Mouse (Mus musculus) monocyte, adult 2 months (primary cell): ENCODE results near the gene Ophn1.

Source experiments
- DNase-seq, 2 experiments: peaks; one replicate each; pipeline ENCODE4 v3.0.0; 2022; ENCODE audit warnings: low spot score in 2 of 2, low read depth in 1 of 2

Ophn1 gene

DNA sequence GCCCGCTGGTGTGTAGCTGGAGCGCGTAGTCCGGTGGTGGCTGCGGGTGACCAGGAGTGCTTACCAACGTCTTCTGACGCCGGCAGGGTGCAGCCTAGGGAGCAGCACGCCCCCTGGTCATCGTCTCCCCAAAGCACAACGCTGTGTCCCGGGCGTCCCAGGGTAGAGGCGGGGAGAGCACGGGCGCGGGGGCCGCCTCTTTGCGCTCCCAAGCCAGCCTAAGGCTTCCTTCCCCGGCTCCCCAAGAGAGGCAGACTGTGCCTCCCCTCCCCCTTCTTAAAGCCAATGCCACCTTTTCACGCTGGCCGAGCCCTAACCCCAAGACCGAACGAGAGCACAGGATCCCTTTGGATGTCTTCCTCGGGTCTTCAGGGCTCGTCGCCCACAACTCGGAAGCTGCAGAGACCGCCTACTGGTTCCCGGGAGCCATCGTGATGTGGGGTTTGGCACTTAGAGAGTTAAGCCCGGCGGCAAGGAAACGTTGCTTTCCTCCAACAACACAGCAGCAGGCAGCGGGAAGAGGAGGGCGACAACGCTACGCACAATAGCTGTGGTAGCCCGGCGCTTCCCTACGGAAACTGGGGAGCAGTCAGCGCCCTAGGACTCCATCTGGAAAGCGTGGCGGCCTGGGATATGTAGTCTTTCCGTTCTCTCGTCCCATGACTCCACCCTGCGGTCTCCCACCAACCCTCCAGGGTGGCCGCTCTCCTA is at the start of gene Ophn1:
Gene Ophn1, minus strand, starts transcription at position 620 of the 711 bp plus-strand sequence.
- no peak for DNase-seq

- DNase-seq: peak; percentile 80 to 86
These were observed 46.9 kb upstream of the Ophn1 start for GRCm38 (mm10) chrX:98937555-98938294.

- peak; percentile 67 to 85 for DNase-seq
These were observed 46.1 kb upstream of the Ophn1 start for GRCm38 (mm10) chrX:98936707-98937554.

- DNase-seq: no peak
These were observed 45.3 kb upstream of the Ophn1 start, which contains the start of gene Yipf6 for GRCm38 (mm10) chrX:98936101-98936500. Yipf6 (plus strand) TSS chrX:98936316.

DNA sequence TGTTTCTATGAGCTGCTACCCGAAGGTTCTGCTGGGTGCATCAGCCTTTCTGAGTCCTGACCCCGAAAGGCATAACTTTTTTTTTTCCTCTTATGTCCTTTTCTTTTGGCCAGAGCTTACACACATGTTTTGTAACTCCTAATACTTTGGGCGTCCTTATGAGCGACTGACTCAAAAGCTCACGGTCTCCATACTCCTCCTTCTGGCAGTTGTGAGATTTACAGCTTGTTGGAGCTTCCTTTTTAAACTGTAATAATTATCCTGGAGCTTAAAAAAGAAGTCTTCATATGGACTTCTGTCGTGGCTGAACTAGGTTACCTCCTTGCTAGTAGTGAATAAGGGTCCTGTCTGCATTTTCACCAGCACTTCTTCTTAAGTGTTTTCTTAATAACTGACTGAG is 28.6 kb upstream of the Ophn1 start:
- no peak for DNase-seq

DNA sequence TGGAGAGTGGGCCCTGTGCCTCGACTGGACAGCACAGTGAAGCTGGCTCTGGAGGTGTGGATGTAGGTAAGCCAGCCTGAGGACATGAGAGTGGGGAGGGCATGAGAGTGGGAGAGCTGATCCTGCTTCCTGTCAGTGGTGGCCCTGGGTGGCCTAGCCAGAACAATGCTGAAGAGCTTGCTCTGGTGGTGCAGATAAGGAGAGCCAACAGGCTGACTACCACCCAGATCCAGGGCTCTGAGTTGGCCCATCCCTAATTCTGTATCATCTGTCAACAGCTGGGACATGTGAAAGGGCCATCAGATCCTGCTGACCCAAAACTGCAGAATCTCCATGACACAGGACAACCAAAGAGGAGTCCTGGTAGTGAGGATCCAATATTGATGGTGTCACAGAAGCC is 18.1 kb upstream of the Ophn1 start:
- no peak for DNase-seq

- no peak for DNase-seq
These were observed 13.4 kb upstream of the Ophn1 start for GRCm38 (mm10) chrX:98904226-98904625.

DNA sequence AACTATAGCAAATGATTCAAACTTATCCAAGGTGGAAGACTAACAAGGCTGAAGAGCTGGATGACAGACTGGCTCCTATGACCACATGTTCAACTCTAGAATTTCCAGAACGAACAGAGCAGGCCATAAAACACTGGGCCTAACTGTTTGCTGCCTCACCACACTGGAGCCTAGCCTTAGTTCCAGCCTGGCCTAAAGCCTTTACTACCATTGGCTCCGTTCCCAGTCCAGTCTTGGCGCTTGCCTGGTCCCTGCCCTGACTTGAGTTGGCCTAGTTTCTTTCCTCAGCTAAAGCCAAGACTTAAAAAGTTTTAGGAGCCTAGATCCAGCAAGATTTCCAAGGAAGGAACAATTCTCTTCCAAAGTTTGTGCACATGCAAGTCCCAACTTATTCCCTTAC is 7.5 kb upstream of the Ophn1 start:
- DNase-seq: no peak

DNA sequence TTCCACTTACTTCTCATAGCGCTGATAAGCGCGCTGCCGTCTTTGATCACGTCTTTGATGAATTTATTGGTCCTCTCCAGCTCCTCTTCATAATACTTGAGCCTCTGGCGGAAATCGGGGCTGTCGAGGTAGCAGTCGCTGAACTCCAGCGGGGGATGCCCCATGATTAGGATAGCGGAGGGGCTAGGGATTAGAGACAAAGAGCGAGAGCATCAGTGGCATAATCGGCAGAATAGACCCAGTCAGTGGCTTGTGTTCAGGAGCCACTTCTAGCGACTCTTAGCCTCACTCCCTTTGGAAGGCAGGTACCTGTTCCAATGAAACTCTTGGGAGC is 786 bp downstream of the Ophn1 start:
- no peak for DNase-seq

DNA sequence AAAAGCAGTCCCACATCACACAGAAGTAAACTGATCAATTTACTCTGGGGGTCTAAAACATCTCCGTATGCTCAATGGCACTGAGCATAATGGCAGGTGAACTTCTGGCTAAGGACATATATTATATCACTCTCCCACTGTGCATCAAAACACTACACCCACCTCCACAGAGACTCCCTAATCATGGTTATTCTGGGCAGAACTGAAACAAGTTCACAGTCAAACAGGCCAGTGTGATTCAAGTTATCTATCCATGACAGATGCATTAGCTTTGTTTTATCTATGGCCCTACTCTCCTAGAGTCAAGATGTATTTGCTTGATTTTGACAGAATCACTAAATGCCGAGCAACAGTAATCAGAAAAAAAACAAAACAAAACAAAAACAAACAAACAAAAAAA is 8.8 kb downstream of the Ophn1 start:
- DNase-seq: no peak

GRCm38 (mm10) chrX:98881085-98881484 is 9.7 kb downstream of the Ophn1 start:
- DNase-seq: no peak

DNA sequence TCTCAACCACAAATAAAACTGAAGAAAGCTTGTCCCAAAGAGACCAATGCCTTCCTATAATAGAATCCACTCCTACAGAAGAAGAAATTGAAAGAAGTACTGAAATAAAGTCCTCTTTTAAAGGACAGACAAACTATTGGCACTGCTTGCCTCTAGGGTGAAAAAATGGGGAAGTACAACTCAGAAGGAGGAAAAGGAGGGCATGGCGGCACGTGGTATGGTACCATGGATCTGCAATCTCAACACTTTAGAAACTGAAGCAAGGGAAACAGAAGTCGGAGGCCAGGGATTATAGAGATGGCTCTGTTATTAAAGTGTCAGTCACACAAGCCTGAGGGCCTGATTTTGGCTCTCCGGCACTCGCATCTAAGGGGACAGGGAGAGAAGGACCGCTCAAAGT is 10.5 kb downstream of the Ophn1 start:
- DNase-seq: peak in 1 of 2 experiments; percentile 3

DNA sequence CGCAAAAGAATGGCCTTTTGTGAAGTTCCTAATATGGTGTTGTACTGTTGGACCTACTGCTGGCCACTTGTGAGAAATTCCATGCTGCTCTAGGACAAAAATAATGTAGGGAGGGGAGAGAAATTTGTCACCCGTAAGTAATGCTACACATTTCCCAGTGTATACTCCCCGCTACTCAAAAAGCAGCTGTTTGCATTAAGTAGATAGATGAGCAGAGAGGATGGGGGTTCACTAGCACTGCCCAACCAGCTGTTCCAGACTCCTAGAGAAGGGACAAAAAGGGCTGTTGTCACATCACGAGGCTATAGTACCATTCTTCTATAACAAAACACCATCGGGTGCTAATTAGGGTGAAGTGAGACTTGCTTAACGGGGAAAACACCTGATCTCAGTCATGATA is 15.7 kb downstream of the Ophn1 start:
- no peak for DNase-seq

DNA sequence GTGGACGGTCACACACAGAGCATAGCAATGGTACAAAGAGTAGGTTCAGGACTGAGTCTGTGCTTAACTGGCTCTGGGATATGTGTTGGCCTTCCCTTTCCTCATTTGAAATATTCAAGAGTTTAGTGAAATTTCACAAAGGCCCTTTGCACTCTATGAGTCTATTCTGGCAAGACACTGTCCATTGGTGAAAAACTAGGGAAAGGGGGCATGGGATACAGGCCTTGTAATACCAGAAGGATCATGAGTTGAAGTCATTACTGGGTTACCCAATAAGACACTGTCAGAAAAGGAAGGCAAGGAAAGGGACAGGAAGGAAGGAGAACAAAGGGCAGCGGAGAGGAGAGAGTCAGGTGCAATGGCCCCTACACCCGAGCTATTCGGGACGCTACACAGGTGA is 16.7 kb downstream of the Ophn1 start:
- DNase-seq: no peak

DNA sequence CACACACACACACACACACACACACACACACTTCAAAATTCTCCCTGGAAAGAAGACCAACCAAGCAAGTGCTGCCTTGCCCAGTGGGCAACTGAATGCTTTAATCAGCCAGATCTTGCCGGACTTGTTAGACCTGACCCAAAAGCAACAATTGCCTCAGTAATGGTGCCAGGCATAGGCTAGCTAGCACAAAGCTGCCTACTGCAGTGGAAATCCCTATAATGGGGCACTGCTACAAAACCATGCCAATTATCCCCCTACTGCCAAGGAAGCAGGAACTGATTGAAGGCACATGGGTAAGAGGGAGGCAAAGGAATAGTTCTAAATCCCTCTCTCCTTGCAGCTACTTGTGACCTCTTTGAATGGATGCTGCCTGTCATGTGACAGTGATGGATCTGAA is 18.8 kb downstream of the Ophn1 start:
- DNase-seq: no peak

- DNase-seq: no peak
These were observed 20.3 kb downstream of the Ophn1 start for GRCm38 (mm10) chrX:98870541-98870940.

GRCm38 (mm10) chrX:98869735-98870134 is 21.1 kb downstream of the Ophn1 start:
- DNase-seq: no peak

DNA sequence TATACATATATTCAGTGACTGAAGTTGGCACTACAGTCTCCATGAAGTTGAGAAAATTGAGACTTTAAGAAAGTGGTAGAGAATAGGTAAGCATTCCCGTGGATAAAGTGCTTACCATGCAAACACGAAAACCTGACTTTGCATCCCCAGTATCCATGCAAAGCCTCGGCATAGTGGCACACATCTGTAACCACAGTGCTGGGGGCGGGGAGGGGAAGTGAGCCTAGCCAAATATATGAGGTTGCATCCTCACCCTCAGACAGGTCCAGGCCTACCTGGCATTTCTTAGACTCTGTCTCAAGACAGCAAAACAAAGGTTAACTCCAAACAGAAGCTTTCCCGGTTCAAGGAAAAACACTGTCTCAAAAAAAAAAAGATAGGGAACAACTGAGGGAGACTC is 21.7 kb downstream of the Ophn1 start:
- no peak for DNase-seq

GRCm38 (mm10) chrX:98860167-98860566 is 30.7 kb downstream of the Ophn1 start:
- DNase-seq: no peak

GRCm38 (mm10) chrX:98856046-98856445 is 34.8 kb downstream of the Ophn1 start:
- no peak for DNase-seq

GRCm38 (mm10) chrX:98850869-98851268 is 40.0 kb downstream of the Ophn1 start:
- DNase-seq: no peak

GRCm38 (mm10) chrX:98841606-98842005 is 49.2 kb downstream of the Ophn1 start:
- no peak for DNase-seq
